Mouse (Mus musculus) megakaryocyte, embryonic 14.5 days (primary cell): ENCODE measurements around the gene Cbx7. TPM values are rescaled to one million over a fixed set of nuclear protein-coding genes. Genes with fewer than 3 reads are reported as not detected.

ENCODE experiments used
- H3K27me3 ChIP-seq: replicated peaks from 2 replicates; pipeline ENCODE3; 2012; ENCODE audit warnings: inconsistent platforms
- H3K36me3 ChIP-seq: replicated peaks from 2 replicates; pipeline ENCODE3; 2012; ENCODE audit warnings: low read length, inconsistent platforms, mixed read lengths
- H3K4me1 ChIP-seq: 2 replicates; pipeline ENCODE4 v1.6.1; 2012; ENCODE audit warnings: inconsistent platforms
- H3K4me3 ChIP-seq: replicated peaks from 2 replicates; pipeline ENCODE3; 2012; ENCODE audit warnings: moderate library complexity, mild to moderate bottlenecking, inconsistent platforms
- H3K9me3 ChIP-seq: 2 replicates; pipeline ENCODE4 v1.6.1; 2012; ENCODE audit warnings: inconsistent platforms
- FLI1 ChIP-seq: IDR thresholded peaks from 2 replicates; pipeline ENCODE4 v1.6.1; 2012; ENCODE audit warnings: low read length, inconsistent platforms, mixed read lengths
- GATA1 ChIP-seq: IDR thresholded peaks from 3 replicates; pipeline ENCODE4 v1.6.1; 2012; ENCODE audit warnings: mixed read lengths, low read length, inconsistent platforms, borderline replicate concordance
- polyA plus RNA-seq: library from polyadenylated mRNA; stranded (reverse); fragments of >175 nt; gene quantifications from 2 replicates; pipeline ENCODE4 v1.2.3, GENCODE M21; 2012; ENCODE audit warnings: low replicate concordance; ENCODE audit not compliant: insufficient read depth

Cbx7 gene
- polyA plus RNA-seq, 1 experiment = 5.7 TPM

DNA sequence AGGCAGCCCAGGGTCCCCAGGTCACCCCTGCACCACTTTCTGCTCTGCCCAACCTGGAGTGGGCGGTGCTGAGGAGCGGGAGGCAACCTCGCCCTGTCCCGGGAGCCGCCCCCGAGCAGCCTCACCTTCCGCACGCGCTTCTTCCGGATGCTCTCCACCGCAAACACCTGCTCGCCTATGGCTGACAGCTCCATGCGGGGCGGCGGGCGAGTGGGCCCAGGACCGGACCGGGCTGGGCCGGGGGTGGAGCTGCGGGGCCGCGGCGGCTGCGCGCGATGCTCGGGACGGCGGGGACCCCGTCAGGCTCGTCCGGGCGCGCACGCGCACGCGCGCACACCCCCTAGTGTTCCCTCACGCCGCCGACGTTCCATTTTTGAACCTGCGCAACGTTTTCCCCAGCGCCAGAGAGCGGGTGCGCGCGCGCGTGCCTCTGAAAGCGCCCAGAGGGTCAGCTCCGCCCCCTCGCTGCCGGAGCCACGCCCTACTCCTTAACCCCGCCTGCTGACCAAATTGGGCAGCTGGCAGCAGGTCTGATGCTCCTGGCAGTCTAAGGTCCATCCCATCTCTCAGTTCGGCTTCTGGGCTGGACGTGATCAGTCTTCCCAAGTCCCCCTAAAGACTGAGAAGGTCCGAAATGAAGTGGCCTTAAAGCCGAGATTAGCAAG, 38.5 kb downstream of the Cbx7 start:
- Histone ChIP-seq H3K9me3 (no peaks in the 10 kb centered on the region), H3K36me3 (peaks cover 14% of the 10 kb centered on the region), H3K4me3 (peak overlapping the region; percentile 95), H3K4me1 (peaks cover 44% of the 10 kb centered on the region), H3K27me3 (peaks cover 49% of the 10 kb centered on the region)
- TF ChIP-seq GATA1 (no peak), FLI1 (no peak)

DNA sequence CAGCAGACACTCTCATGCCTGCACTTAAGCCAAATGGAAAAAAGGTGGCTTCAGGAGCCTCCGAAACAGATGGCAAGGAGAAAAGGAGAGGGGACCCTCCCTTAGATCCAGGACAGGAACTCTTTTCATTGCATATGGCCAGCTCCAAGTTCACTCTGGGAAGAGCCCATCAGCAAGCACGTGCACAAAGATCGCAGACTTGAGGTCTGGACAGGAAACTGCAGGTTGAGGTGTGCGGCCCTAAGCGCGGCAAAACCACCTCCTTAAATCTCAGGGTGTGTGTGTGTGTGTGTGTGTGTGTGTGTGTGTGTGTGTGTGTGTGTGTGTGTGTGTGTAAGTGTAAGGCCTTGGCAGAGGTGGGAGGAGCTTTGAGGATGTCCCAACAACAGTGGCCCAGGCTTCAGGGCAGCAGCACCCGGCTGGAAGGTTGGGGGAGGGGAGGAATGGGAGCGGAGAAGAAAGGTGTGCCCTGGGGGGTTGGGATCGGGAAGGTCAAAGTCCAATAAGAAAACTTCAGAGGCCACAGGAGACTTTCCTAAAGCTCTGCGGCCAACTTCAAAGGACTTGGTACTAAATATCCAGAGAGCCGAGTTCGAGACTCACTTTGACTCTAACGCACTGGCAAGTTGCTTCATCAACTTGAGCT, 39.3 kb downstream of the Cbx7 start:
- H3K9me3 ChIP-seq = no peaks in the 10 kb centered on the region
- peaks cover 17% of the 10 kb centered on the region for H3K36me3 ChIP-seq
- peaks cover 51% of the 10 kb centered on the region for H3K4me1 ChIP-seq
- H3K27me3 ChIP-seq = peaks cover 45% of the 10 kb centered on the region
- peak overlapping the region; percentile 95 for H3K4me3 ChIP-seq
- TF ChIP-seq GATA1 (no peak), FLI1 (no peak)

DNA sequence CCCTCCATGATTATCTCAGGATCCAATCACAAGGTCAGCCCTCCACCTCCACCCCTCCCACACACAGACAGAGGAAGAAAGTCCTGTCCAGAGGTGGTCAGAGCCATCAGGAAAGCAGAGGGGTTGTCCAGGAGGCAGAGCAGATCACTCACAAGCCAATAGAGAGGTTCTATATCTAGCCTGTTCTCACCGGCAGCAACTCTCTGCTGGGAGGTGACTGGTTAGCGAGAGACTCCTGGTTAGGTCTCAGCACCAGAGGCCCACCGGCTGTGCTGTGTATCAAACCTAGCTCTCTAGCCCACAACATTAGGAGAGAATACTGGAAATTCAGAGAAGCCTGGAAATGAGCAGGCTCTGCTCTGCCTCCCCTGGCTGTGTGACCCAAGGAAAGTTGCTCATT, 41.2 kb downstream of the Cbx7 start:
- peaks cover 42% of the 10 kb centered on the region for H3K27me3 ChIP-seq
- H3K36me3 ChIP-seq = peaks cover 30% of the 10 kb centered on the region
- H3K9me3 ChIP-seq = no peaks in the 10 kb centered on the region
- TF ChIP-seq FLI1 (no peak), GATA1 (no peak)
- H3K4me1 ChIP-seq = peaks cover 51% of the 10 kb centered on the region
- peak overlapping the region; percentile 23 for H3K4me3 ChIP-seq

DNA sequence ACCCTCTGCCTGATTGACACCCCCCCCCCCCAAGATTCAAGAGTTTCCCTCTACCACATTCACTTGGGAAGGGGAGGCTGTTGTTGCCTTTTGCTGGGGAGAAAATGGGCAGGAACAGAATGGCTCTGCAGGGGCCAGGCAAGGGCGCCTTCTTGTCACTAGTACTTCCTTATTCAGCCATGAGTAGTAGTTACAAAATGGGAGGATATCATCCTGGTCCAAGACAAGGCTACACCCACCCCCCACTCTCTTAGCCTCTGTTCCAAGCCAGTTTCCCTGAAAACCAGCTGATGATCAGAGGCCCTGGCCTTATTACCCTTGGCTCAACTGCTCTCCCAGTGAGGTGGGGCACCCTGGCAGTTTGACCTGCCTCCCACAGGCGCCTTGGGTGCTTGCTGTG, 42.2 kb downstream of the Cbx7 start:
- Histone ChIP-seq H3K4me3 (peak overlapping the region; percentile 23), H3K4me1 (peaks cover 49% of the 10 kb centered on the region)

DNA sequence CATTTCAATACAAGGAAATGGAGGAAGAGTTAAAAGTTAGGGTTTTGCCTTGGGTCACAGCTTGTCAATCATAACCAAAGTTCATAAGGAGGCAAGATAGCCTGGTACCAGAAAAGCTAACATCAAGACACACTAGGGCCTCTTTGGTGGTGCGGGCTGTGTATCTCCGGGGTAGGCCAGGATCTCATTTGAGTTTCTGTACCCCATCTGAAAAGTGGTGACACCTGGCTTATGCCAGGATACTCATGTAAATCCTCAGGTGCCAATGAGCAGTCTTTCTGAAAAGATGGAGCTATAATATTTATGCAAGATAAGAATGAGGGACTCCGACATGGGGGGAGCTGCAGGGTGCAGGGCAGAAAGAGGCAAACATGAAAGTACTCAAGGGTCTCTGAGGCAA, 42.6 kb downstream of the Cbx7 start:
- Histone ChIP-seq H3K36me3 (peaks cover 38% of the 10 kb centered on the region), H3K9me3 (no peaks in the 10 kb centered on the region), H3K4me1 (peaks cover 45% of the 10 kb centered on the region), H3K4me3 (peak overlapping the region; percentile 91), H3K27me3 (peaks cover 33% of the 10 kb centered on the region)
- no peak for TF ChIP-seq GATA1

More for the DNA sequence above, 42.2 kb downstream of the Cbx7 start:
- Histone ChIP-seq H3K9me3 (no peaks in the 10 kb centered on the region), H3K36me3 (peaks cover 34% of the 10 kb centered on the region), H3K27me3 (peaks cover 38% of the 10 kb centered on the region)
- TF ChIP-seq FLI1 = no peak
- TF ChIP-seq GATA1 = no peak

DNA sequence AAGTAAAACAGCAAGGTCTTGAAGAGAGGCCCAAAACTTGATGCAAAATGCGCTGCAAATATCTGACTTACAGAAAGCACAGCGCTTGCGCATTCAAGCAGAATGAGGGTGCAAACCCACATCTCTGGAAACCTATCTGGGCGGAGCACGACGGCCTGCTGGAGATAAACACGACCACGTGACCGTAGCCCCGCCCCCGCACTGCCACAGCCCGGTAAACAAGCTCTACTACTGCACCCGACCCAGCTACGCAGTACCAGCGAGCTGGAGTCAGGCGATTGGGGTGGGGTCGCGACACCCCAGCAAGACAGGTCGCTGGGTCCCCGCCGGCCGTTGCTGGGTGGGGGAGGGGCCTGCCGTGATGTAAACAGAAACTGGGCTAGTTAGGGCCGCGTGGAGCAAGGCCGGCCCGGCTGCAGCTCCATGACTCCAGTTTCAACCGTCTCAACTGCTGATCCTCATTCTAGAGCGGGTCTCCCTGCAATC, 43.2 kb downstream of the Cbx7 start:
- Histone ChIP-seq H3K4me3 (peak overlapping the region; percentile 91), H3K36me3 (peaks cover 42% of the 10 kb centered on the region), H3K9me3 (no peaks in the 10 kb centered on the region), H3K4me1 (peaks cover 39% of the 10 kb centered on the region), H3K27me3 (peaks cover 29% of the 10 kb centered on the region)
- TF ChIP-seq GATA1 = 0 out of 3 replicates have a peak, but pooled peaks have one; percentile 18
- no peak for TF ChIP-seq FLI1

DNA sequence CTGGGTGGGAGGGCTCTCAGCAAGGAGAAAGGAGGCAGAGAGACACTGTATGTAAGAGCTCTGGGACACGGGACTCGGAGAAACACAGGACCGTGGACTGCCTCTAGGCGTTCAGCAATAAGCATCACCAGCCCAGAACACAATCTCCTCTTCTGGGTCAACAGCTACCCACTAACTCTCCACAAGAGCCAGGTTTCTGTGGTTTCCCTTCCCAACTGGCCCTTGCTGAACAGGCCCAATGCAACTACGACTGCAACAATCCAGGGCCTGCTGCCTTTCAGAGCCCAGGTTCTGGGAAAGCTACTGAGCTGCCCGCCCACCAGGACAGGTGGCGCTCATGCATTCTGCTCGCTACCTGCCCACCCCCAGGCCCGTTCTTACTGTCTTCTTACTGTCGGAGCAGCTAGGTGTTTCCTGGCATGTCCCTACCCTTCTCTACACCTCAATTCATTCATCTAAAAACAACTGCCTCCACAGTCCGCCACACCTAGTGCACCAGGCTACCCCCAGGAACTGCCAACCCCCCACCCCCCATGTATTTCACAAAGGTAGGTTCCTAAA, 44.0 kb downstream of the Cbx7 start:
- peaks cover 22% of the 10 kb centered on the region for H3K27me3 ChIP-seq
- H3K9me3 ChIP-seq = peaks cover 4% of the 10 kb centered on the region; the same call in 1 of the 2 replicates
- TF ChIP-seq GATA1 (no peak), FLI1 (no peak)
- peaks cover 31% of the 10 kb centered on the region for H3K4me1 ChIP-seq
- peaks cover 49% of the 10 kb centered on the region for H3K36me3 ChIP-seq
- peak overlapping the region; percentile 91 for H3K4me3 ChIP-seq

DNA sequence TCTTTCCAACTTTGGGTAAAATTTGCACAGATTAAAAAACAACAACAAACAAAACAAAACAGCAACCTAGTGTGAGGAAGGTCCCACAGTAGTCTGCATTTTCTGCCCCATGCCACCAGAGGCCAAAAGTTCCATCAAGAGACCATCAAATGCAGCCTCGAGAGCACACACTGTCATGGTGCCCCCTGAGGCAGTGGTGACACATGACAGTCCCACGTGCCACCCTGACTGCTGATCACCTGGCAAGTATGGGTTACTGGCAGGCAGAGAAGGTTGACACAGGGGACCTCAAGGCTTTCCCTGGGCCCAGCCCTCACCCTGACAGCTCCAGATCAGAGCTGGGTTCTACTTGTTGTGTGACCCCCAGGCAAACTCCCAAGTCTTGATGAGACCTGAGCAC, 51.1 kb downstream of the Cbx7 start:
- H3K36me3 ChIP-seq = peaks cover 83% of the 10 kb centered on the region
- TF ChIP-seq FLI1 (no peak), GATA1 (no peak)
- H3K27me3 ChIP-seq = peaks cover 10% of the 10 kb centered on the region
- H3K4me3 ChIP-seq = no peak overlapping the region
- H3K9me3 ChIP-seq = peaks cover 4% of the 10 kb centered on the region; the same call in 1 of the 2 replicates
- H3K4me1 ChIP-seq = no peaks in the 10 kb centered on the region

DNA sequence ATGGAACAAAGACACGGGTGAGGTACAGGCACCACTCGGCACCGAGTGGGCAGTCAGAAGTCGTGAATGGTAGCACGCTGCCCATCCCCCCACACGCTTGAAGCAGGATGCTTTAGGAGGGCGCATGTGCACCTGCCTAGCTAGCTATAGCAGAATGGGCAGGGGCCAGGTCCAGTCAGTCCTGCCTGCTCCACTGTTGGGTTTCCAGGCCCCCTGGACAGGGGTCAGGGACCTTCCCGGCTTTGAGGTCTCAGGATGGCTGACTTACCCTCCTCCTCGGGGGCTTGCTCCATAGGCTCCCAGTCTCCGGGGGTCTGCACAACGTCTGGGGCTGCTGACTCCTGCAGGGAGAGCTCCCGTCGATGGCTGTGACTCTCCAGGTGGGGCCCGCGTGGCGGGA, 52.4 kb downstream of the Cbx7 start:
- Histone ChIP-seq H3K36me3 (peaks cover 80% of the 10 kb centered on the region), H3K27me3 (peaks cover 10% of the 10 kb centered on the region), H3K4me1 (no peaks in the 10 kb centered on the region), H3K4me3 (no peak overlapping the region), H3K9me3 (peaks cover 4% of the 10 kb centered on the region; the same call in 1 of the 2 replicates)
- TF ChIP-seq GATA1 = no peak
